Mouse (Mus musculus): Measurements from ENCODE around the gene Bcl7b.

- TF ChIP-seq CTCF (IDR thresholded peaks at IDR 0.05; ENCODE audit: control insufficient read depth, insufficient read depth, insufficient read length) (no peak), MAX (IDR thresholded peaks at IDR 0.05) (no peak), USF1 (IDR thresholded peaks at IDR 0.05; ENCODE audit: low read depth) (no peak), CEBPB (IDR thresholded peaks at IDR 0.05; ENCODE audit: low read depth) (no peak), MYOD1 (IDR thresholded peaks at IDR 0.05; ENCODE audit: control insufficient read depth, insufficient read length, low read depth) (no peak), MYOG (IDR thresholded peaks at IDR 0.05; ENCODE audit: control insufficient read depth, extremely low read depth, insufficient read length) (no peak), FOSL1 (IDR thresholded peaks at IDR 0.05; ENCODE audit: insufficient read depth, low read length, poor library complexity, severe bottlenecking) (no peak)
Observed at GRCm38 (mm10) chr5:135126121-135126520, 42.0 kb upstream of the Bcl7b start.
